Mouse (Mus musculus): ENCODE measurements at regions not wholly inside any gene's neighbourhood (a gene's known extent, or its start where the extent isn't known, plus 50 kb on each side); places are given as distances from the start of the nearest gene placed in this dataset.

GRCm38 (mm10) chr9:74645394-74645793, 216.3 kb upstream of the Onecut1 start:
- no peak for DNase-seq (ENCODE audit: low spot score in 2 of 2)

GRCm38 (mm10) chr9:74650036-74650435, 211.7 kb upstream of the Onecut1 start:
- no peak for DNase-seq (ENCODE audit: low spot score in 2 of 2)

- DNase-seq (ENCODE audit: low spot score in 2 of 2) = no peak
Measured at GRCm38 (mm10) chr9:74655956-74656355, 205.8 kb upstream of the Onecut1 start.

GRCm38 (mm10) chr9:74656392-74656791, 205.3 kb upstream of the Onecut1 start:
- no peak for DNase-seq (ENCODE audit: low spot score in 2 of 2)

- DNase-seq (ENCODE audit: low spot score in 2 of 2) = no peak
Measured at GRCm38 (mm10) chr9:74671356-74671952, 190.3 kb upstream of the Onecut1 start.

GRCm38 (mm10) chr9:74672261-74672660, 189.5 kb upstream of the Onecut1 start:
- no peak for DNase-seq (ENCODE audit: low spot score in 2 of 2)

- DNase-seq (ENCODE audit: low spot score in 2 of 2) = no peak
Measured at GRCm38 (mm10) chr9:74698229-74698628, 163.5 kb upstream of the Onecut1 start.

- no peak for DNase-seq (ENCODE audit: low spot score in 2 of 2)
Measured at GRCm38 (mm10) chr9:74705698-74706097, 156.0 kb upstream of the Onecut1 start.

- DNase-seq (ENCODE audit: low spot score in 2 of 2) = no peak
Measured at GRCm38 (mm10) chr9:74707608-74708007, 154.1 kb upstream of the Onecut1 start.

- DNase-seq (ENCODE audit: low spot score in 2 of 2) = no peak
Measured at GRCm38 (mm10) chr9:74711698-74712097, 150.0 kb upstream of the Onecut1 start.

- DNase-seq (ENCODE audit: low spot score in 2 of 2) = no peak
Measured at GRCm38 (mm10) chr9:74732451-74732850, 129.3 kb upstream of the Onecut1 start.

GRCm38 (mm10) chr9:74741949-74742348, 119.8 kb upstream of the Onecut1 start:
- no peak for DNase-seq (ENCODE audit: low spot score in 2 of 2)

- DNase-seq (ENCODE audit: low spot score in 2 of 2) = peak in 1 of 2 experiments; percentile 2
Measured at GRCm38 (mm10) chr9:74747886-74748285, 113.8 kb upstream of the Onecut1 start.

- DNase-seq (ENCODE audit: low spot score in 2 of 2) = no peak
Measured at GRCm38 (mm10) chr9:74758025-74758424, 103.7 kb upstream of the Onecut1 start.

- no peak for DNase-seq (ENCODE audit: low spot score in 2 of 2)
Measured at GRCm38 (mm10) chr9:74758876-74759275, 102.8 kb upstream of the Onecut1 start.

- DNase-seq (ENCODE audit: low spot score in 2 of 2) = no peak
Measured at GRCm38 (mm10) chr9:74780419-74780818, 81.3 kb upstream of the Onecut1 start.

GRCm38 (mm10) chr9:74793394-74793793, 68.3 kb upstream of the Onecut1 start:
- no peak for DNase-seq (ENCODE audit: low spot score in 2 of 2)

GRCm38 (mm10) chr9:74795994-74796393, 65.7 kb upstream of the Onecut1 start:
- no peak for DNase-seq (ENCODE audit: low spot score in 2 of 2)

- DNase-seq (ENCODE audit: low spot score in 2 of 2) = no peak
Measured at GRCm38 (mm10) chr9:74797272-74797844, 64.4 kb upstream of the Onecut1 start.

- no peak for DNase-seq (ENCODE audit: low spot score in 2 of 2)
Measured at GRCm38 (mm10) chr9:74801091-74801490, 60.6 kb upstream of the Onecut1 start.

GRCm38 (mm10) chr9:74811437-74811836, 50.3 kb upstream of the Onecut1 start:
- DNase-seq (ENCODE audit: low spot score in 2 of 2) = no peak

Data from left cerebral cortex, adult 18-20 months (tissue).